Mouse (Mus musculus) urinary bladder, adult 2 months (tissue): ENCODE measurements around the gene Zfp287. TPM values are rescaled to one million over a fixed set of nuclear protein-coding genes. Genes with fewer than 3 reads are reported as not detected.
"Not testable (repeated sequence)": the region's sequence is repeated elsewhere in the genome, so short reads cannot be mapped to it uniquely, and the experiment has no call there.

ENCODE experiments used
- DNase-seq: peaks from one replicate; pipeline ENCODE4 v3.0.0; 2022; ENCODE audit warnings: low spot score
- polyA plus RNA-seq: library from polyadenylated mRNA; depleted of rRNA; stranded (reverse); fragments of >200 nt; gene quantifications from 2 replicates; pipeline ENCODE4 v1.2.3, GENCODE M21; 2012; rRNA removed

Zfp287 gene
- 5.4 and 6.5 TPM in 2 replicates for polyA plus RNA-seq

- DNase-seq, result peak; percentile 71
These were observed at the start of gene Zfp287 for GRCm38 (mm10) chr11:62731311-62732021. Gene Zfp287, minus strand, starts transcription at chr11:62731905.

DNA sequence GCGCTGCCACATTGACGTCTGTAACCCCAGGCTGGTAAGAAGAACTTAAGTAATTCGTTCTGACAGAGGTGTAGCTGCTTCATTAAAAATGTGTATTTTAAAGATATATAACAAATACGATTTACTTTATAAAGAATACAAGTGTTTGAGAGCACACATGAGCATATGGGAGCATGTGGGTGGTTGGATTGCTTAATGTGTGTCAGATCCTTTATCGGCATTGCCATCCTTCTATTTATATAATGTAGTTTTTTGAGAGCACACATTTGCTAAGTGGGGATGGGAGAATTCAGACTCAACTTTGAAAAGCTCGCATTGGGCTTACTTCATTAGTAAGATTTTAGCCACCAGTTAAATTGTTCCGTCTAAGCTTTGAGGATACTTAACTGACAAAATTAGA is 44.8 kb upstream of the Zfp287 start:
- no peak for DNase-seq

GRCm38 (mm10) chr11:62760755-62761457 is 29.2 kb upstream of the Zfp287 start:
- DNase-seq, result no peak

- DNase-seq, result no peak
These were observed 26.8 kb upstream of the Zfp287 start for GRCm38 (mm10) chr11:62758491-62758890.

DNA sequence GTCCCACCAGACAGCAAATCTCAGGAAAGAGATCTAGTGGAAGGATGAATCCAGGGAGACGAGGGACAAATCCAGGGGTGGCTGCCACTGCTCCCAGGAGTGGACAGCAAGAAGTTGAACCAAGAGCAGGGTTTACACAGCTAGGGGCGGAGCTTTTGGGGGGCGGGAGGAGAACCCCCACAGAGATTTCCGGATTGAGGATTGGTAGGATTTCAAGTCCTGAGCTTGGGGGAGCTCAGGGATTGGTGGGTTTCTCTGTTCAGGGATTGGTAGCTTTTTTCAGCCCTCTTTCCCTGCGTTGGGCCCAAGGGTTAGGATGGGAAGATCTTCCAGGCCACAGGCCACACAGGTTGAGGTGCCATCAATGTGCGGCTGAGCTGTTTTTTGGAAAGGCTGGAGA is 26.2 kb upstream of the Zfp287 start:
- DNase-seq, result no peak

GRCm38 (mm10) chr11:62757143-62757507 is 25.4 kb upstream of the Zfp287 start:
- DNase-seq, result no peak

DNA sequence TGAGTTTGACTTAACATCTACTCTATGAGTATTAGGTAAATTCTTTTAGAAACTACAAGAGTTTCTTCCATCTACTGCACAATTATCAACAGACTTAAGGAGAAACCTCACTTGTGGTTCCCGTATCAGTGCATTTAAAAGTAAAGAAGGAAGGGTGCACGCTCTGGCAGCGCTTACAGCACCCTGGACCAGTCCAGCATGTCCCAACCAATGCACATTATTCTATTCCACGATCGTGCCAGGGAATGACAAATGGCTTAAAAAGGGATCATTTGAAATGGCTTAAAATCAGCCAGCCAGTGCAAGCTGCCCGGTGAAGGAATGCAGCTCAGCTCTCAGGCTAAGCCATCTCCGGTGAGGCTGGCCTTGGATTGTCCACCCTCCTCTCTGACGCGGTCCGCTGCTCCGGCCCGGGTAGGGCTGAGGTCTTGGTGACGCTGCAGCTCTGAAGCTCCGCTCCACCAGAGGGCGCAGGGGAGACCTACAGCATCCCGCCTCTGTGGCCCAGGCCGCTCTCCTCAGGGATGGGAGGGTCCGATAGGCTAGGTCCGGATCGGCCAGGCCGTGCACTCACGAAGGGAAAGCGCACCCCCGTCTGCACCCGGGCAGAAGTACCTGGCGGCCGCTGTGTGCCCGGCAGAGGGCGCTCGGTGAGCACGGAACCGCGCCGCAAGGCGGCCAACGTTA is 24.9 kb upstream of the Zfp287 start:
- DNase-seq, result peak; percentile 94

GRCm38 (mm10) chr11:62752780-62753179 is 21.1 kb upstream of the Zfp287 start, which contains the start of gene Gm10428:
Gene Gm10428, plus strand, starts transcription at chr11:62753100.
- no peak for DNase-seq

DNA sequence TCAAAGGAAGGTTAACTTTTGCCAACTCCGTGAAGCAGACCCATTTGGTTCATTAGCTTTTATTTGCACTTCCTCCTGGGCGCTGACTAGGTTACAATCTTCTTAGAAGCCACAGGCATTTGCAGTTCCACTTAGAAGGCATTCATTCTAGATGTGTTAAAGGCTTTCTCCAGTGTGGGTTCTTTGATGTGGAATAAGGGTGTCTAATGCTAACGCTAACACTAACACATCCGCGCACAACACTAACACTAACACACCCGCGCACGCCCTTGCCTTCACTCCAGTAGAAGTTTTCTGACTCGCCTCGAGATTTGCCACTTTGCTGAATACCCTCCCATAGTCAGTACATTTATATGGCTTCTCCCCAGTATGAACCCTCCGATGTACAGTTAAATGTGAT is 20.5 kb upstream of the Zfp287 start:
- no peak for DNase-seq

GRCm38 (mm10) chr11:62749445-62749844 is 17.7 kb upstream of the Zfp287 start:
- DNase-seq, result not testable (repeated sequence)

DNA sequence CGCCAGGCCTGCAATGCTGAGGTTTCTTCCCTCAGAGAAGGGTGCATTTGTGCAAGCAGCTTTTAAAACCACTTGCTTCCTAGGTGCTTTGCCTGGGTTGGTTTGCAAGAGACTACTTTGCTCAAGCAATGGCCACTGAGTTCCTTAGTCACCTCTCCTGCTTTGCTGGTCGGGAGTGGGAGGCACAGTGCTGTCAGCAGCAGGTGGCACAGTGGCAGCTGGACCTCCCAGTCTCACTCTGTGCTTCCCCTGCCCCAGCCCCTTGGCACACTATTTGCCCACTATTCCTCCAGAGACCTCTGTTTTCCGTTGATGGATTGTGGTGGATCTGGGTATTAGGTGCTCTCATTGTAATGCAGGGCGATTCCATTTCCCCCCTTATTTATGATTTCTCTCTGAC is 16.4 kb upstream of the Zfp287 start:
- no peak for DNase-seq

- DNase-seq, result no peak
These were observed 15.5 kb upstream of the Zfp287 start for GRCm38 (mm10) chr11:62747227-62747626.

DNA sequence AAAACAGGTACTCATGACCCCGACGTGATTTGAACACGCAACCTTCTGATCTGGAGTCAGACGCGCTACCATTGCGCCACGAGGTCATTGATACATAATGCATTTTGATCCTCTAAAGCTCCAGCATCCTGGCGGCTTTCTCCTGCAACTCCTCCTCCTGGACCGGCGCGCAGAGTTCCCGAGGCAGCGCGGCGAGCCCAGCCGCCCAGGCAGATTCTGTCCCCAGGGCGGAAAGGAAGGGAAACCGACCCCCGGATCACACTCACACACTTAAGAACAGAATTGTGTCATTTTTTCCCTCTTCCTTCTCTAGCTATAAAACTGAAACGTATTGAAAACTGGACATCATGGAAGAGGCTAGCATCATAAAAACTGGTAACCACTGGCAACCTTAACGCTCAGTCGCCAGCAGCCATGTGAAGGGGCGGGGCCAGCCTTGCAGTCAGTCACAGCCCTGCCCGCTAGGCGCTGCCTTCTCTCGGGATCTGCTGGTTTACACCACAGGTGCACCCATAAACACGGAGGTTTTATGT is 14.4 kb upstream of the Zfp287 start:
- DNase-seq, result no peak

- no peak for DNase-seq
These were observed 12.4 kb upstream of the Zfp287 start for GRCm38 (mm10) chr11:62744103-62744502.

DNA sequence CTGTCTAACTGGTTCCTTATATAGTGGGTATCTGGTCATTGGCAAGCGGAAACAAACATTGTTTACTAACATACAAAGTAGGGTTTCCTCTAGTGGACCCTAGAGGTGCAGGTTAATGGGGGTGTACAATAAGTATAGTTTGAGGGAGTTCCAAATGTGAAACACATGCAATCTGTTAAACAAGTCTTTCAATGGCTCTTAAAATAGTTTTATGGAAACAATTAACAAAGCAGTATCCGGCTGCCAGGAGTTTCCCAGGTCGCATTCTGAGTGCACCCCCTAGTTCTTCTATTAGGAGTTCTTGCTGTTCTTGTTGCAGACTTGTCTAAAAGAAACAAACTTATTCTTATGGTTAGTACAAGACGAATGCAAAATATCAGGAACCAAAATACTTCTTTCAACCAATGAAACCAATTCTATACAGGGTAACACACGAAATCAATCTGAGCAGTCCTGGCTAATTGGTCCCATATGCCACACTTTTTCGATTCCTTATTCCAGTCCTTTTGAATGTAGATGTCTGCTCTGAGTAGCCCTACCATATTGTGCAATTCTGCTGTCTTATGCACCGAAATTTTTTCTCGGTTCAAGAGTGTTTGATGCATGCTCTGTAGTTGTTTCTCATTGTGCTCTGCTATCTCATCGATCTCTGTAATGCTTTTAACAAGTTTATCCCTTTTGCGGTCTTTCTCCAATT is 10.7 kb upstream of the Zfp287 start:
- no peak for DNase-seq

DNA sequence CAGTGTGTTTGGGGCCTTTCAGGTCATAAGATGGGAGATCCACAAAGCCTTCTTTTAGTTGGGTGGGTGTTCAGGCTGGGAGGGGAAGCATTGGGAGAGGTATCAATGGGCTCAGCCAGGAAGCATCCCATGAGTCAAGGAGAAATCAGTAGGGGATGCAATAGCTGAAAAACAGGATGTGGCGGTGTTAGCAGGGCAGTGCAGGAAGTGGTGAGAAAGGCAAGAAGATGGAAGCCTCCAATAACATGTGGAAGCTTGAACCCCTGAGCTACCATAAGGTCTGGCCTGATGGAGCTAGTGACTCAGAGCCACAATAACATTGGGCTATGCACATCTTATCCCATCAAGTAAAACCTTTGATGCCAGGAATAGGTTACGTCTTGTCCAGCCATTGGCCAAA is 9.5 kb upstream of the Zfp287 start:
- no peak for DNase-seq

DNA sequence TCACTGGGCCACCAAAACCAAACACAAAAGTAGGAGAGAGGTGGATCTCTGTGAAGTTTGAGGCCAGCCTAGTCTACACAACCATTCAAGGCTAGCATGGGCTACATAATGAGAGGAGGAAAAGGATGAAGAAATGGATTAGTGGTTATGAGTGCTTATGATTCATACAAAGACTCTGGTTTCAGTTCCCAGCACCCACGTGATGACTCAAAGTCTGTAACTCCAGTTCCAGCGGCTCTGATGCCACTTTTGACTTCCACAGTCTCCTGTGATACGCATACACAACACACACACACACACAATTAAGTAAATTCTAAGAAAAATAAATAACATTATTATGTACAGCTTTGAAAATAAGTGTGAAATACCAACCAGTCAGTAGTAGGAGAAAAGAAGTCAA is 960 bp upstream of the Zfp287 start:
- no peak for DNase-seq

DNA sequence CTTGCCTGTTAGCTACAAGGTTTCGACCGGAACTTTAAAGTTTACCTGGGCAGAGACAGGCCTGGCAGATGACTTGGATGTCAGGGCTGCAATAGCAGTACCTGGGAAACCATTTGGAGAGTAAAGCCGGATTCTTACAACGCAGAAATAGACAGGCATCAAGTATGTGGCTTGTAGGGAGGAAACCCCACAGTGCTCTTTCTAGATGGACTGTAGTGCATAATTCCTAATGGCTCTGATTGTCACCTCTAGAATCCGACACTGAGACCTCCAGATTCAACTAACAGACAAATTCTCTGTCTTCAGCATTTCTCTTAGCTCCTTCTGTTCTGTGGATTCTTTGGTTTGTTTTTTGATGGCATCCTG is 300 bp upstream of the Zfp287 start:
- DNase-seq, result no peak

- DNase-seq, result no peak
These were observed 3.4 kb downstream of the Zfp287 start for GRCm38 (mm10) chr11:62728276-62728675.

- DNase-seq, result no peak
These were observed 21.0 kb downstream of the Zfp287 start for GRCm38 (mm10) chr11:62710657-62711056.

- DNase-seq, result no peak
These were observed 23.5 kb downstream of the Zfp287 start for GRCm38 (mm10) chr11:62708252-62708651.

- DNase-seq, result no peak
These were observed 25.6 kb downstream of the Zfp287 start for GRCm38 (mm10) chr11:62706141-62706540.
